Mouse (Mus musculus) embryonic facial prominence, embryonic 12.5 days (tissue): ENCODE data around the gene 1700025G04Rik. TPM values are rescaled to one million over a fixed set of nuclear protein-coding genes. Genes with fewer than 3 reads are reported as not detected.

Experiments used
- ATAC-seq: fragments of 200-750 bp; cut with Nextera tagmentation; 2 replicates; pipeline ENCODE4 v1.8.0; 2017; ENCODE audit not compliant: insufficient number of reproducible peaks, insufficient read depth, low FRiP score, low TSS enrichment
- H3K27ac ChIP-seq: fragments of 300-500 bp; sonication (generic); 2 replicates; pipeline ENCODE4 v1.5.1; 2016; ENCODE audit warnings: mild to moderate bottlenecking
- H3K27me3 ChIP-seq: fragments of 300-500 bp; sonication (generic); 2 replicates; pipeline ENCODE4 v1.6.1; 2016; ENCODE audit warnings: mild to moderate bottlenecking, moderate library complexity
- H3K36me3 ChIP-seq: fragments of 300-500 bp; sonication (generic); 2 replicates; pipeline ENCODE4 v1.6.1; 2016; ENCODE audit warnings: mild to moderate bottlenecking
- H3K4me1 ChIP-seq: fragments of 300-500 bp; sonication (generic); 2 replicates; pipeline ENCODE4 v1.6.1; 2016
- H3K4me2 ChIP-seq: fragments of 300-500 bp; sonication (generic); replicated peaks from 2 replicates; pipeline ENCODE4 v1.6.1; 2016; ENCODE audit warnings: mild to moderate bottlenecking, moderate library complexity
- H3K4me3 ChIP-seq: fragments of 300-500 bp; sonication (generic); 2 replicates; pipeline ENCODE4 v1.5.1; 2016; ENCODE audit warnings: mild to moderate bottlenecking
- H3K9ac ChIP-seq: fragments of 300-500 bp; sonication (generic); 2 replicates; pipeline ENCODE4 v1.6.1; 2016; ENCODE audit warnings: mild to moderate bottlenecking, moderate library complexity
- H3K9me3 ChIP-seq: fragments of 300-500 bp; sonication (generic); 2 replicates; pipeline ENCODE4 v1.6.1; 2016; ENCODE audit warnings: mild to moderate bottlenecking, moderate library complexity
- WGBS: fragments of 180-500 bp; shearing (Covaris S2); methylation state at CpG from one replicate; pipeline ENCODE4 v1.1.7; 2016; 5-methylcytosine and 5-hydroxymethylcytosine counted together
- polyA plus RNA-seq: library from polyadenylated mRNA; unstranded; fragments of >200 nt; fragmentation: Nextera tagmentation; extraction: Ambion mirVana; gene quantifications from 2 replicates; pipeline ENCODE4 v1.2.1, GENCODE M21; 2016

1700025G04Rik gene
- polyA plus RNA-seq, 1 experiment from 2014 or later = 34.7 TPM

- H3K9me3 ChIP-seq = 0 out of 2 replicates have a peak, but pooled peaks cover 3% of the 10 kb centered on the region
- ATAC-seq = no peak
- H3K36me3 ChIP-seq = no peaks in the 10 kb centered on the region
- no peaks in the 10 kb centered on the region for H3K4me1 ChIP-seq
- 88% methylated on average over 4 of the region's 4 CpGs for WGBS
- no peaks in the 10 kb centered on the region for H3K27me3 ChIP-seq
- H3K4me2 ChIP-seq = no peak overlapping the region
- no peak overlapping the region for H3K9ac ChIP-seq
- H3K27ac ChIP-seq = no peak overlapping the region
- no peak overlapping the region for H3K4me3 ChIP-seq
Measured at GRCm38 (mm10) chr1:152028718-152029117, 61.2 kb downstream of the 1700025G04Rik start.

- WGBS = 88% methylated on average over 4 of the region's 4 CpGs
Measured at GRCm38 (mm10) chr1:152026762-152027161, 63.2 kb downstream of the 1700025G04Rik start.

GRCm38 (mm10) chr1:152025308-152025707 is 64.6 kb downstream of the 1700025G04Rik start:
- Histone ChIP-seq H3K4me3 (no peak overlapping the region), H3K4me1 (no peaks in the 10 kb centered on the region), H3K4me2 (no peak overlapping the region), H3K9ac (no peak overlapping the region), H3K36me3 (peaks cover 3% of the 10 kb centered on the region; the same call in 1 of the 2 replicates), H3K9me3 (no peaks in the 10 kb centered on the region), H3K27ac (no peak overlapping the region), H3K27me3 (no peaks in the 10 kb centered on the region)
- WGBS = 90% methylated on average over 4 of the region's 4 CpGs
- ATAC-seq = no peak

More at GRCm38 (mm10) chr1:152026762-152027161, 63.2 kb downstream of the 1700025G04Rik start:
- Histone ChIP-seq H3K36me3 (peaks cover 3% of the 10 kb centered on the region; the same call in 1 of the 2 replicates), H3K27ac (no peak overlapping the region), H3K4me1 (no peaks in the 10 kb centered on the region), H3K27me3 (no peaks in the 10 kb centered on the region), H3K9me3 (no peaks in the 10 kb centered on the region), H3K9ac (no peak overlapping the region), H3K4me2 (no peak overlapping the region), H3K4me3 (no peak overlapping the region)
- no peak for ATAC-seq

- H3K27ac ChIP-seq = no peak overlapping the region
- no peaks in the 10 kb centered on the region for H3K9me3 ChIP-seq
- H3K9ac ChIP-seq = no peak overlapping the region
- H3K27me3 ChIP-seq = no peaks in the 10 kb centered on the region
- no peak overlapping the region for H3K4me2 ChIP-seq
- H3K4me3 ChIP-seq = no peak overlapping the region
- WGBS = 72% methylated on average over 18 of the region's 18 CpGs
- peaks cover 3% of the 10 kb centered on the region; the same call in 1 of the 2 replicates for H3K36me3 ChIP-seq
- no peaks in the 10 kb centered on the region for H3K4me1 ChIP-seq
- ATAC-seq = no peak
Measured at GRCm38 (mm10) chr1:152024019-152024787, 65.7 kb downstream of the 1700025G04Rik start.

- H3K36me3 ChIP-seq = peaks cover 3% of the 10 kb centered on the region; the same call in 1 of the 2 replicates
- no peak overlapping the region for H3K9ac ChIP-seq
- H3K4me3 ChIP-seq = no peak overlapping the region
- no peaks in the 10 kb centered on the region for H3K9me3 ChIP-seq
- H3K27me3 ChIP-seq = no peaks in the 10 kb centered on the region
- H3K4me2 ChIP-seq = no peak overlapping the region
- WGBS = 79% methylated on average over 6 of the region's 6 CpGs
- no peak for ATAC-seq
- H3K4me1 ChIP-seq = 0 out of 2 replicates have a peak, but pooled peaks cover under 1% of the 10 kb centered on the region
- H3K27ac ChIP-seq = no peak overlapping the region
Measured at GRCm38 (mm10) chr1:152020812-152021211, 69.1 kb downstream of the 1700025G04Rik start.

- H3K4me3 ChIP-seq = no peak overlapping the region
- no peak for ATAC-seq
- no peak overlapping the region for H3K9ac ChIP-seq
- no peak overlapping the region for H3K4me2 ChIP-seq
- no peaks in the 10 kb centered on the region for H3K9me3 ChIP-seq
- peaks cover 3% of the 10 kb centered on the region; the same call in 1 of the 2 replicates for H3K36me3 ChIP-seq
- 0 out of 2 replicates have a peak, but pooled peaks cover 2% of the 10 kb centered on the region for H3K4me1 ChIP-seq
- H3K27me3 ChIP-seq = no peaks in the 10 kb centered on the region
- H3K27ac ChIP-seq = no peak overlapping the region
- 89% methylated on average over 5 of the region's 5 CpGs for WGBS
Measured at GRCm38 (mm10) chr1:152020070-152020469, 69.9 kb downstream of the 1700025G04Rik start.

GRCm38 (mm10) chr1:152019196-152019595 is 70.7 kb downstream of the 1700025G04Rik start:
- Histone ChIP-seq H3K4me3 (no peak overlapping the region), H3K27me3 (no peaks in the 10 kb centered on the region), H3K27ac (no peak overlapping the region), H3K9ac (no peak overlapping the region), H3K9me3 (no peaks in the 10 kb centered on the region), H3K4me1 (0 out of 2 replicates have a peak, but pooled peaks cover 2% of the 10 kb centered on the region), H3K36me3 (peaks cover 3% of the 10 kb centered on the region; the same call in 1 of the 2 replicates), H3K4me2 (no peak overlapping the region)
- 41% methylated on average over 5 of the region's 5 CpGs for WGBS
- ATAC-seq = no peak

GRCm38 (mm10) chr1:152018322-152018721 is 71.6 kb downstream of the 1700025G04Rik start:
- no peak for ATAC-seq
- H3K4me3 ChIP-seq = no peak overlapping the region
- 83% methylated on average over 3 of the region's 3 CpGs for WGBS

GRCm38 (mm10) chr1:152016663-152017062 is 73.3 kb downstream of the 1700025G04Rik start:
- no peak overlapping the region for H3K27ac ChIP-seq
- H3K4me2 ChIP-seq = no peak overlapping the region
- H3K9ac ChIP-seq = no peak overlapping the region
- 0 out of 2 replicates have a peak, but pooled peaks cover 2% of the 10 kb centered on the region for H3K4me1 ChIP-seq
- 92% methylated on average over 3 of the region's 3 CpGs for WGBS
- H3K27me3 ChIP-seq = no peaks in the 10 kb centered on the region
- no peak overlapping the region for H3K4me3 ChIP-seq
- H3K9me3 ChIP-seq = no peaks in the 10 kb centered on the region
- H3K36me3 ChIP-seq = no peaks in the 10 kb centered on the region
- ATAC-seq = no peak

More at GRCm38 (mm10) chr1:152018322-152018721, 71.6 kb downstream of the 1700025G04Rik start:
- Histone ChIP-seq H3K36me3 (peaks cover 3% of the 10 kb centered on the region; the same call in 1 of the 2 replicates), H3K4me2 (no peak overlapping the region), H3K9me3 (no peaks in the 10 kb centered on the region), H3K9ac (no peak overlapping the region), H3K27ac (no peak overlapping the region), H3K27me3 (no peaks in the 10 kb centered on the region), H3K4me1 (0 out of 2 replicates have a peak, but pooled peaks cover 2% of the 10 kb centered on the region)

GRCm38 (mm10) chr1:152015555-152016125 is 74.3 kb downstream of the 1700025G04Rik start:
- Histone ChIP-seq H3K4me1 (0 out of 2 replicates have a peak, but pooled peaks cover 2% of the 10 kb centered on the region), H3K4me3 (no peak overlapping the region), H3K36me3 (no peaks in the 10 kb centered on the region), H3K9ac (no peak overlapping the region), H3K9me3 (no peaks in the 10 kb centered on the region), H3K4me2 (no peak overlapping the region), H3K27ac (no peak overlapping the region), H3K27me3 (no peaks in the 10 kb centered on the region)
- WGBS = 81% methylated on average over 7 of the region's 7 CpGs
- ATAC-seq = no peak

GRCm38 (mm10) chr1:152011741-152012140 is 78.2 kb downstream of the 1700025G04Rik start:
- no peak for ATAC-seq
- Histone ChIP-seq H3K27me3 (no peaks in the 10 kb centered on the region), H3K4me2 (no peak overlapping the region), H3K9me3 (no peaks in the 10 kb centered on the region), H3K4me1 (0 out of 2 replicates have a peak, but pooled peaks cover 2% of the 10 kb centered on the region), H3K4me3 (no peak overlapping the region), H3K36me3 (no peaks in the 10 kb centered on the region), H3K27ac (no peak overlapping the region), H3K9ac (no peak overlapping the region)
- WGBS = 91% methylated on average over 5 of the region's 5 CpGs
